8 mouse cellular contexts compared by ENCODE assay signal in the genomic region with DNA sequence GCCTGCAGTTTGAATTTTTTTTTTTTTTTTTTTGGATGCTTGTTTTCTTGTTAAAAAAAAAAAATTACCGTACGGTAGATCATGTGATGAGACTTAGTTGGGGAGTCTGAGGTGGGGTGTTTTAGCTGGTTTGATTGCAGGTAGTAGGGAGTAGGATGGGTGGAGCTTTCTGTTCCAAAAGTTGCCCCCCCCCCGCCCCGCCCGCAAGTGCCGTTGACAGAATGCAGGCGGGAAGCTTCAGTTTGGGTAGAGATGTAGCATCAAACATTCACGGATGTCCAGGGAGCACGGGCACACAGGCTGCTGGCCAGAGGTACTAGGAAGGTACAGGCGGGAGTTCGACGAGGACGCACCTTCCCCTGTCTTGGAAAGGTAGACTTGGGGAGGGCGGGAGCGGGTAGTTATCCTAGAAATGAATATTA. TPM values are rescaled to one million over a fixed set of nuclear protein-coding genes. Genes with fewer than 3 reads are reported as not detected.
DNase-seq lines count a peak whose midpoint lies in the region; ATAC-seq and TF ChIP-seq lines count a peak whose summit lies in the region.

No protein-coding gene starts in this region.

- peaks cover 10% of the 10 kb centered on the region for H3K36me3 ChIP-seq in C2C12 (ENCODE audit: control insufficient read depth, insufficient read depth)
- peaks cover 2 to 31% of the 10 kb centered on the region in 2 experiments; a peak in 3 of 4 replicates for H3K36me3 ChIP-seq in MEL (ENCODE audit: control insufficient read depth in 1 of 2, insufficient read depth in 2 of 2, low read length in 2 of 2)
- H3K36me3 ChIP-seq in embryonic facial prominence, embryonic 15.5 days, result no peaks in the 10 kb centered on the region
- H3K36me3 ChIP-seq in hindbrain, embryonic 13.5 days, result no peaks in the 10 kb centered on the region

- H3K79me3 ChIP-seq in C2C12 (ENCODE audit: low read depth), result peaks cover 56% of the 10 kb centered on the region

- H3K4me3 ChIP-seq in C2C12 (ENCODE audit: insufficient read depth, poor library complexity, severe bottlenecking) (peak overlapping the region; percentile 52), MEL (ENCODE audit: control insufficient read depth in 1 of 2, insufficient read depth in 1 of 2, low read depth in 2 of 2, low read length in 2 of 2) (peak overlapping the region; percentile 76 to 86)
- H3K4me3 ChIP-seq in embryonic facial prominence, embryonic 15.5 days (replicated peaks), result peak overlapping the region; percentile 58
- peak overlapping the region; percentile 62 for H3K4me3 ChIP-seq in hindbrain, embryonic 13.5 days

- DNase-seq in MEL (ENCODE audit: low read depth, low spot score), result no peak
- peak; percentile 74 for DNase-seq in liver
- DNase-seq in neural tube, embryonic 10.5 days (ENCODE audit: extremely low spot score, low spot score), result peak; percentile 62
- no peak for DNase-seq in yolk sac, embryonic 10.5 days (ENCODE audit: low spot score)
- no peak for DNase-seq in frontal cortex, postnatal 14 days (ENCODE audit: low spot score in 2 of 2)

- H3K4me1 ChIP-seq in MEL (ENCODE audit: control insufficient read depth in 1 of 2, insufficient read depth in 2 of 2, low read length in 2 of 2), result peaks cover 15 to 21% of the 10 kb centered on the region in 2 experiments
- peaks cover 38% of the 10 kb centered on the region for H3K4me1 ChIP-seq in embryonic facial prominence, embryonic 15.5 days
- peaks cover 22% of the 10 kb centered on the region for H3K4me1 ChIP-seq in hindbrain, embryonic 13.5 days (replicated peaks)

- H3K9ac ChIP-seq in MEL (ENCODE audit: control insufficient read depth, low read depth, low read length, poor library complexity, severe bottlenecking), result peak overlapping the region; percentile 85
- H3K9ac ChIP-seq in embryonic facial prominence, embryonic 15.5 days, result 0 out of 2 replicates have a peak overlapping the region, but pooled peaks have one; percentile 28
- H3K9ac ChIP-seq in hindbrain, embryonic 13.5 days, result peak overlapping the region; percentile 64

- H3K4me2 ChIP-seq in embryonic facial prominence, embryonic 15.5 days (replicated peaks), result peak overlapping the region; percentile 82
- peak overlapping the region; percentile 73 for H3K4me2 ChIP-seq in hindbrain, embryonic 13.5 days

- H3ac ChIP-seq in C2C12 (ENCODE audit: control insufficient read depth, insufficient read length, low read depth), result peak overlapping the region; percentile 85

- TF ChIP-seq RAD21 in MEL (IDR thresholded peaks at IDR 0.05; ENCODE audit: low read depth, low read length), result no peak

- peaks cover 73% of the 10 kb centered on the region for H3K79me2 ChIP-seq in C2C12 (ENCODE audit: control insufficient read depth, insufficient read depth)
- peaks cover 33% of the 10 kb centered on the region for H3K79me2 ChIP-seq in MEL (ENCODE audit: control insufficient read depth, insufficient read depth, low read length, poor library complexity)

- no peak for TF ChIP-seq POLR2A in MEL (IDR thresholded peaks at IDR 0.05; ENCODE audit: control insufficient read depth in 1 of 2, insufficient read depth in 1 of 2, low read depth in 1 of 2, low read length in 2 of 2, poor library complexity in 1 of 2)

- TF ChIP-seq CTCF in C2C12 (IDR thresholded peaks at IDR 0.05; ENCODE audit: control insufficient read depth, insufficient read depth, insufficient read length), result no peak
- no peak for TF ChIP-seq CTCF in MEL (IDR thresholded peaks at IDR 0.05 in 2 of 3, conservative IDR thresholded peaks at IDR 0.05 in 1 of 3; ENCODE audit: control insufficient read depth in 1 of 3, insufficient read depth in 1 of 3, low read depth in 2 of 3, low read length in 3 of 3, poor library complexity in 1 of 3, severe bottlenecking in 1 of 3)

- TF ChIP-seq EP300 in MEL (IDR thresholded peaks at IDR 0.05; ENCODE audit: low read depth in 1 of 2, low read length in 2 of 2), result peak in 1 of 2 experiments; percentile 1; a peak in 2 of 4 replicates

- H3K27me3 ChIP-seq in C2C12 (ENCODE audit: control insufficient read depth, insufficient read depth, insufficient read length) (no peaks in the 10 kb centered on the region), MEL (ENCODE audit: control insufficient read depth in 1 of 2, insufficient read depth in 2 of 2, low read length in 2 of 2) (no peaks in the 10 kb centered on the region)
- H3K27me3 ChIP-seq in embryonic facial prominence, embryonic 15.5 days, result no peaks in the 10 kb centered on the region
- H3K27me3 ChIP-seq in hindbrain, embryonic 13.5 days, result no peaks in the 10 kb centered on the region

- H3K9me3 ChIP-seq in MEL (replicated peaks; ENCODE audit: insufficient read depth, low read length), result no peaks in the 10 kb centered on the region
- H3K9me3 ChIP-seq in embryonic facial prominence, embryonic 15.5 days (replicated peaks), result no peaks in the 10 kb centered on the region
- no peaks in the 10 kb centered on the region for H3K9me3 ChIP-seq in hindbrain, embryonic 13.5 days

- H3K27ac ChIP-seq in MEL (ENCODE audit: control insufficient read depth, low read depth, low read length), result peak overlapping the region; percentile 93
- peak overlapping the region; percentile 99 for H3K27ac ChIP-seq in embryonic facial prominence, embryonic 15.5 days (replicated peaks)
- H3K27ac ChIP-seq in hindbrain, embryonic 13.5 days, result no peak overlapping the region

- WGBS in embryonic facial prominence, embryonic 15.5 days, result 0% methylated on average over 15 of the region's 15 CpGs
- WGBS in hindbrain, embryonic 13.5 days, result 2% methylated on average over 15 of the region's 15 CpGs

- peak; percentile 9 for ATAC-seq in embryonic facial prominence, embryonic 15.5 days (ENCODE audit: insufficient number of reproducible peaks, low FRiP score, low TSS enrichment, low read depth)
- peak; percentile 23; the same call in 1 of the 2 replicates for ATAC-seq in hindbrain, embryonic 13.5 days (ENCODE audit: low FRiP score)

TF ChIP-seq in C2C12, 6 proteins besides CTCF, POLR2A, EP300 and RAD21:
- TF ChIP-seq MAX (IDR thresholded peaks at IDR 0.05), result no peak
- peak; percentile 65 for TF ChIP-seq USF1 (IDR thresholded peaks at IDR 0.05; ENCODE audit: low read depth)

TF ChIP-seq in MEL, 35 proteins besides CTCF, POLR2A, EP300 and RAD21:
- peak; percentile 21; the same call in 1 of the 2 replicates for TF ChIP-seq MAZ (IDR thresholded peaks at IDR 0.05; ENCODE audit: low read depth, low read length)
- no peak for TF ChIP-seq UBTF (IDR thresholded peaks at IDR 0.05; ENCODE audit: borderline replicate concordance, insufficient read depth, low read depth, low read length)
- 0 out of 4 replicates have a peak, but pooled peaks of 1 of the 2 experiments have one; percentile 33 for TF ChIP-seq USF2 (IDR thresholded peaks at IDR 0.05; ENCODE audit: borderline replicate concordance in 1 of 2, insufficient read depth in 1 of 2, low read depth in 1 of 2, low read length in 2 of 2)
- TF ChIP-seq USF1 (IDR thresholded peaks at IDR 0.05; ENCODE audit: low read depth, low read length), result peak; percentile 89
- peak; percentile 59 for TF ChIP-seq MXI1 (IDR thresholded peaks at IDR 0.05; ENCODE audit: low read depth, low read length)
- no peak for TF ChIP-seq JUND (IDR thresholded peaks at IDR 0.05; ENCODE audit: low read depth, low read length)
- TF ChIP-seq ETS1 (IDR thresholded peaks at IDR 0.05; ENCODE audit: low read depth, low read length), result peak; percentile 6
TF ChIP-seq in MEL: peak in this region for 5.

RNA-seq across cellular contexts. Expression of gene Cdkn1b, which starts 8.7 kb away (rescaled TPM):
- 15.8 TPM for polyA plus RNA-seq in C2C12 (2012; fragmentation: generic; extraction: Trizol)
- total RNA-seq in MEL (2012; rRNA removed), result 7.7 and 12.0 TPM in 2 replicates
- 10 to 100 TPM in 1 of 2 experiments, not detected in 1; 21.2 TPM for polyA plus RNA-seq in MEL (2012; ENCODE audit: insufficient read depth in 1 of 2, insufficient read length in 2 of 2, low read depth in 1 of 2, low replicate concordance in 2 of 2, missing spikeins in 1 of 2)
- polyA plus RNA-seq in embryonic facial prominence, embryonic 15.5 days (2015; fragmentation: Nextera tagmentation; extraction: Ambion mirVana), result 17.0 and 18.8 TPM in 2 replicates
- polyA plus RNA-seq in hindbrain, embryonic 13.5 days (2015; fragmentation: Nextera tagmentation; extraction: Ambion mirVana), result 27.1 and 27.2 TPM in 2 replicates

RNA-seq across cellular contexts. Expression of gene Gpr19, which starts 30.5 kb away (rescaled TPM):
- polyA plus RNA-seq in C2C12 (2012; fragmentation: generic; extraction: Trizol) (2.1 TPM), MEL (2012; ENCODE audit: insufficient read depth in 1 of 2, insufficient read length in 2 of 2, low read depth in 1 of 2, low replicate concordance in 2 of 2, missing spikeins in 1 of 2) (10 to 100 TPM in 1 of 2 experiments, not detected in 1; 11.7 TPM)
- 8.4 and 9.0 TPM in 2 replicates for total RNA-seq in MEL (2012; rRNA removed)
- 6.8 and 7.4 TPM in 2 replicates for polyA plus RNA-seq in embryonic facial prominence, embryonic 15.5 days (2015; fragmentation: Nextera tagmentation; extraction: Ambion mirVana)
- polyA plus RNA-seq in hindbrain, embryonic 13.5 days (2015; fragmentation: Nextera tagmentation; extraction: Ambion mirVana), result 39.0 and 45.1 TPM in 2 replicates

RNA-seq across cellular contexts. Expression of gene Apold1, which starts 52.6 kb away (rescaled TPM):
- polyA plus RNA-seq in C2C12 (2012; fragmentation: generic; extraction: Trizol) (0.05 TPM), MEL (2012; ENCODE audit: insufficient read depth in 1 of 2, insufficient read length in 2 of 2, low read depth in 1 of 2, low replicate concordance in 2 of 2, missing spikeins in 1 of 2) (under 1 TPM in 1 of 2 experiments, not detected in 1; 0.08 TPM)
- total RNA-seq in MEL (2012; rRNA removed), result 0.07 and 0.12 TPM in 2 replicates
- 4.6 and 5.0 TPM in 2 replicates for polyA plus RNA-seq in embryonic facial prominence, embryonic 15.5 days (2015; fragmentation: Nextera tagmentation; extraction: Ambion mirVana)
- polyA plus RNA-seq in hindbrain, embryonic 13.5 days (2015; fragmentation: Nextera tagmentation; extraction: Ambion mirVana), result 3.2 and 3.8 TPM in 2 replicates

Comparison
In these comparisons a context has a peak if more than half of its experiments do, and no peak if none do; other contexts are left out.
1. DNase-seq: peak in liver (single experiment) and neural tube, embryonic 10.5 days (single experiment); none in MEL (single experiment), yolk sac, embryonic 10.5 days (single experiment) and frontal cortex, postnatal 14 days (0 of 2).
2. H3K9ac ChIP-seq: peak in every context shown above with its lines; median percentile 85 in MEL; 64 in hindbrain, embryonic 13.5 days; 28 in embryonic facial prominence, embryonic 15.5 days.
3. Peak in every context shown above with its lines, with median percentiles within 50 percentile points of each other: H3K4me3 ChIP-seq.